Mouse (Mus musculus) forebrain, postnatal 0 days (tissue): ENCODE results near the gene Tbcb. TPM values are rescaled to one million over a fixed set of nuclear protein-coding genes. Genes with fewer than 3 reads are reported as not detected.
"Not testable (repeated sequence)": the region's sequence is repeated elsewhere in the genome, so short reads cannot be mapped to it uniquely, and the experiment has no call there.

ENCODE experiments used
- ATAC-seq: fragments of 200-750 bp; cut with Nextera tagmentation; 2 replicates; pipeline ENCODE4 v1.8.0; 2017; ENCODE audit warnings: mild to moderate bottlenecking, moderate library complexity
- DNase-seq: peaks from one replicate; pipeline ENCODE4 v3.0.0-alpha.2; 2015
- H3K27ac ChIP-seq: fragments of 300-500 bp; sonication (generic); 2 replicates; pipeline ENCODE4 v1.5.1; 2014; ENCODE audit warnings: low read depth, mild to moderate bottlenecking, antibody characterized with exemption, low read length, moderate library complexity, mixed read lengths
- H3K27me3 ChIP-seq: fragments of 300-500 bp; sonication (generic); 2 replicates; pipeline ENCODE4 v1.6.1; 2014; ENCODE audit warnings: mild to moderate bottlenecking, low read length, mixed read lengths; ENCODE audit not compliant: insufficient read depth
- H3K36me3 ChIP-seq: fragments of 300-500 bp; sonication (generic); 2 replicates; pipeline ENCODE4 v1.6.1; 2014; ENCODE audit warnings: mild to moderate bottlenecking, moderate library complexity; ENCODE audit not compliant: insufficient read depth
- H3K4me1 ChIP-seq: fragments of 300-500 bp; sonication (generic); 2 replicates; pipeline ENCODE4 v1.6.1; 2014; ENCODE audit warnings: antibody characterized with exemption; ENCODE audit not compliant: insufficient read depth
- H3K4me2 ChIP-seq: fragments of 300-500 bp; sonication (generic); 2 replicates; pipeline ENCODE4 v1.6.1; 2014; ENCODE audit warnings: low read depth, mild to moderate bottlenecking, moderate library complexity
- H3K4me3 ChIP-seq: fragments of 300-500 bp; sonication (generic); 2 replicates; pipeline ENCODE4 v1.5.1; 2014; ENCODE audit warnings: low read depth, low read length, mixed read lengths
- H3K9ac ChIP-seq: fragments of 300-500 bp; sonication (generic); 2 replicates; pipeline ENCODE4 v1.6.1; 2014; ENCODE audit warnings: mild to moderate bottlenecking
- H3K9me3 ChIP-seq: fragments of 300-500 bp; sonication (generic); 2 replicates; pipeline ENCODE4 v1.6.1; 2016; ENCODE audit warnings: low read length
- CTCF ChIP-seq: sonication (generic); IDR thresholded peaks from 2 replicates; pipeline ENCODE4 v1.5.1; 2016; ENCODE audit warnings: antibody characterized with exemption, control low read depth, low read depth
- WGBS: fragments of 180-500 bp; shearing (Covaris S2); extraction: QIAGEN DNeasy Blood & Tissue Kit; methylation state at CpG from one replicate; pipeline ENCODE4 v1.1.7; 2014; 5-methylcytosine and 5-hydroxymethylcytosine counted together
- polyA plus RNA-seq: library from polyadenylated mRNA; unstranded; fragments of >200 nt; fragmentation: Nextera tagmentation; extraction: Ambion mirVana; gene quantifications from 2 replicates; pipeline ENCODE4 v1.2.1, GENCODE M21; 2015
- total RNA-seq: library from RNA; depleted of rRNA; stranded (reverse); fragments of >200 nt; gene quantifications from 2 replicates; pipeline ENCODE4 v1.2.3, GENCODE M21; 2014; rRNA removed

The Tbcb gene
- total and polyA plus RNA-seq, 2 experiments from 2014 or later: 151 to 475 TPM

GRCm38 (mm10) chr7:30184641-30185348 is 47.3 kb downstream of the Tbcb start:
- ATAC-seq (no peak), DNase-seq (no peak)
- no peak for TF ChIP-seq CTCF
- no peak overlapping the region for H3K27ac ChIP-seq
- H3K9me3 ChIP-seq: no peaks in the 10 kb centered on the region
- H3K9ac ChIP-seq: no peak overlapping the region
- WGBS: 80% methylated on average over 13 of the region's 13 CpGs
- no peaks in the 10 kb centered on the region for H3K27me3 ChIP-seq
- H3K4me2 ChIP-seq: no peak overlapping the region
- H3K4me1 ChIP-seq: no peaks in the 10 kb centered on the region
- no peak overlapping the region for H3K4me3 ChIP-seq
- H3K36me3 ChIP-seq: peaks cover 34% of the 10 kb centered on the region

GRCm38 (mm10) chr7:30183879-30184289 is 48.2 kb downstream of the Tbcb start, which contains the start of gene Cox7a1:
Gene Cox7a1, plus strand, starts transcription at chr7:30184144.
- Histone ChIP-seq H3K9ac (no peak within 1 kb of the TSS), H3K9me3 (no peaks in the 10 kb centered on the region), H3K36me3 (peaks cover 30% of the 10 kb centered on the region), H3K27me3 (no peaks in the 10 kb centered on the region), H3K4me1 (no peaks in the 10 kb centered on the region), H3K4me2 (peak within 1 kb of the TSS; percentile 31; the same call in 1 of the 2 replicates), H3K4me3 (0 out of 2 replicates have a peak within 1 kb of the TSS, but pooled peaks have one; percentile 2), H3K27ac (no peak within 1 kb of the TSS)
- ATAC-seq (peak; percentile 35; the same call in 1 of the 2 replicates), DNase-seq (peak; percentile 44)
- WGBS: 8% methylated on average over 11 of the region's 11 CpGs
- TF ChIP-seq CTCF: no peak

- 60% methylated on average over 7 of the region's 7 CpGs for WGBS
- not testable (repeated sequence) for H3K4me2 ChIP-seq, H3K27ac ChIP-seq, H3K4me1 ChIP-seq, H3K9ac ChIP-seq, H3K4me3 ChIP-seq, DNase-seq, ATAC-seq, H3K27me3 ChIP-seq, H3K9me3 ChIP-seq
- H3K36me3 ChIP-seq: peaks cover 30% of the 10 kb centered on the region
Observed at GRCm38 (mm10) chr7:30183189-30183588, 48.9 kb downstream of the Tbcb start.

- H3K36me3 ChIP-seq: peaks cover 26% of the 10 kb centered on the region
- not testable (repeated sequence) for DNase-seq, ATAC-seq, H3K4me1 ChIP-seq, H3K9me3 ChIP-seq, H3K9ac ChIP-seq, H3K4me2 ChIP-seq, H3K27me3 ChIP-seq, H3K27ac ChIP-seq, H3K4me3 ChIP-seq
- 84% methylated on average over 10 of the region's 10 CpGs for WGBS
Observed at GRCm38 (mm10) chr7:30181929-30182328, 50.1 kb downstream of the Tbcb start.

GRCm38 (mm10) chr7:30181308-30181707 is 50.8 kb downstream of the Tbcb start:
- H3K27ac ChIP-seq: no peak overlapping the region
- DNase-seq: peak; percentile 87
- no peak overlapping the region for H3K4me2 ChIP-seq
- ATAC-seq: peak; percentile 74
- WGBS: 5% methylated on average over 4 of the region's 4 CpGs
- no peak overlapping the region for H3K9ac ChIP-seq
- H3K27me3 ChIP-seq: no peaks in the 10 kb centered on the region
- H3K4me3 ChIP-seq: no peak overlapping the region
- peak; percentile 93 for TF ChIP-seq CTCF
- no peaks in the 10 kb centered on the region for H3K9me3 ChIP-seq
- no peaks in the 10 kb centered on the region for H3K4me1 ChIP-seq
- peaks cover 24% of the 10 kb centered on the region for H3K36me3 ChIP-seq

- no peak for TF ChIP-seq CTCF
- ATAC-seq (no peak), DNase-seq (no peak)
- 87% methylated on average over 11 of the region's 11 CpGs for WGBS
- no peak overlapping the region for H3K9ac ChIP-seq
- no peaks in the 10 kb centered on the region for H3K4me1 ChIP-seq
- no peak overlapping the region for H3K27ac ChIP-seq
- no peak overlapping the region for H3K4me3 ChIP-seq
- H3K27me3 ChIP-seq: no peaks in the 10 kb centered on the region
- no peak overlapping the region for H3K4me2 ChIP-seq
- H3K36me3 ChIP-seq: peaks cover 31% of the 10 kb centered on the region
- no peaks in the 10 kb centered on the region for H3K9me3 ChIP-seq
Observed at GRCm38 (mm10) chr7:30178256-30178655, 53.8 kb downstream of the Tbcb start.

- H3K4me2 ChIP-seq: no peak overlapping the region
- H3K9me3 ChIP-seq: no peaks in the 10 kb centered on the region
- H3K27me3 ChIP-seq: no peaks in the 10 kb centered on the region
- no peak overlapping the region for H3K27ac ChIP-seq
- H3K4me3 ChIP-seq: no peak overlapping the region
- H3K9ac ChIP-seq: no peak overlapping the region
- H3K36me3 ChIP-seq: peaks cover 33% of the 10 kb centered on the region
- H3K4me1 ChIP-seq: no peaks in the 10 kb centered on the region
- 85% methylated on average over 12 of the region's 12 CpGs for WGBS
- no peak for TF ChIP-seq CTCF
- ATAC-seq (no peak), DNase-seq (no peak)
Observed at GRCm38 (mm10) chr7:30176474-30176873, 55.6 kb downstream of the Tbcb start.

Other genes with a start within 250 kb of the Tbcb start
- gene Zfp568, start 248.3 kb downstream of the Tbcb start, total RNA-seq: 5.9 and 7.3 TPM in 2 replicates
- 0.72 and 2.1 TPM in 2 replicates for gene Zfp568, start 248.3 kb downstream of the Tbcb start, polyA plus RNA-seq
- 13.2 and 15.2 TPM in 2 replicates for gene Zfp14, start 180.9 kb downstream of the Tbcb start, total RNA-seq
- gene Zfp14, start 180.9 kb downstream of the Tbcb start, polyA plus RNA-seq: 5.3 and 6.9 TPM in 2 replicates
- 8.0 and 11.0 TPM in 2 replicates for gene Zfp82, start 159.4 kb downstream of the Tbcb start, total RNA-seq
- 5.9 and 7.3 TPM in 2 replicates for gene Zfp82, start 159.4 kb downstream of the Tbcb start, polyA plus RNA-seq
- 1.0 TPM in 1 of 2 replicates, not detected in the other for gene Gm26920, start 141.9 kb downstream of the Tbcb start, total RNA-seq
- gene Gm26920, start 141.9 kb downstream of the Tbcb start, polyA plus RNA-seq: 0.38 and 1.1 TPM in 2 replicates
- gene Zfp566, start 141.7 kb downstream of the Tbcb start, total RNA-seq: 3.6 and 5.0 TPM in 2 replicates
- 15.6 and 19.6 TPM in 2 replicates for gene Zfp566, start 141.7 kb downstream of the Tbcb start, polyA plus RNA-seq
- gene Zfp260, start 137.5 kb downstream of the Tbcb start, total RNA-seq: 69.8 and 81.0 TPM in 2 replicates
- 51.2 and 55.5 TPM in 2 replicates for gene Zfp260, start 137.5 kb downstream of the Tbcb start, polyA plus RNA-seq
- 12.3 and 25.3 TPM in 2 replicates for gene Zfp382, start 110.3 kb downstream of the Tbcb start, total RNA-seq
- 7.8 and 15.5 TPM in 2 replicates for gene Zfp382, start 110.3 kb downstream of the Tbcb start, polyA plus RNA-seq
- gene Zfp146, start 62.5 kb downstream of the Tbcb start, total RNA-seq: 72.9 and 87.3 TPM in 2 replicates
- 6.6 and 8.7 TPM in 2 replicates for gene Zfp146, start 62.5 kb downstream of the Tbcb start, polyA plus RNA-seq
- gene Cox7a1, start 48.1 kb downstream of the Tbcb start, total RNA-seq: 1.4 and 1.9 TPM in 2 replicates
- gene Cox7a1, start 48.1 kb downstream of the Tbcb start, polyA plus RNA-seq: 4.3 and 4.9 TPM in 2 replicates
- gene Capns1, start 33.5 kb downstream of the Tbcb start, total RNA-seq: 162 and 176 TPM in 2 replicates
- 59.3 and 65.9 TPM in 2 replicates for gene Capns1, start 33.5 kb downstream of the Tbcb start, polyA plus RNA-seq
- gene Polr2i, start 324 bp downstream of the Tbcb start, total RNA-seq: 71.0 and 80.9 TPM in 2 replicates
- 186 and 247 TPM in 2 replicates for gene Polr2i, start 324 bp downstream of the Tbcb start, polyA plus RNA-seq
- not detected in 2 replicates for gene Ovol3, start 3.5 kb upstream of the Tbcb start, total RNA-seq
- not detected in 2 replicates for gene Ovol3, start 3.5 kb upstream of the Tbcb start, polyA plus RNA-seq
- gene Thap8, start 47.8 kb upstream of the Tbcb start, total RNA-seq: 0.52 TPM in 1 of 2 replicates, not detected in the other
- gene Thap8, start 47.8 kb upstream of the Tbcb start, polyA plus RNA-seq: 0.45 TPM in 2 replicates
- 2.0 and 3.2 TPM in 2 replicates for gene Wdr62, start 48.1 kb upstream of the Tbcb start, total RNA-seq
- gene Wdr62, start 48.1 kb upstream of the Tbcb start, polyA plus RNA-seq: 2.7 and 2.9 TPM in 2 replicates
- 105 and 108 TPM in 2 replicates for gene Clip3, start 59.5 kb upstream of the Tbcb start, total RNA-seq
- gene Clip3, start 59.5 kb upstream of the Tbcb start, polyA plus RNA-seq: 178 and 186 TPM in 2 replicates
- 70.5 and 74.1 TPM in 2 replicates for gene Alkbh6, start 76.4 kb upstream of the Tbcb start, total RNA-seq
- 117 and 127 TPM in 2 replicates for gene Alkbh6, start 76.4 kb upstream of the Tbcb start, polyA plus RNA-seq
- gene Syne4, start 82.5 kb upstream of the Tbcb start, total RNA-seq: 5.2 and 6.5 TPM in 2 replicates
- 1.8 and 4.5 TPM in 2 replicates for gene Syne4, start 82.5 kb upstream of the Tbcb start, polyA plus RNA-seq
- gene E130208F15Rik, start 89.5 kb upstream of the Tbcb start, total RNA-seq: 0.52 TPM in 1 of 2 replicates, not detected in the other
- 0.31 TPM in 1 of 2 replicates, not detected in the other for gene E130208F15Rik, start 89.5 kb upstream of the Tbcb start, polyA plus RNA-seq
- gene Sdhaf1, start 91.6 kb upstream of the Tbcb start, total RNA-seq: 9.8 and 14.6 TPM in 2 replicates
- 18.4 and 20.7 TPM in 2 replicates for gene Sdhaf1, start 91.6 kb upstream of the Tbcb start, polyA plus RNA-seq
- 25.2 and 28.0 TPM in 2 replicates for gene Lrfn3, start 130.5 kb upstream of the Tbcb start, total RNA-seq
- gene Lrfn3, start 130.5 kb upstream of the Tbcb start, polyA plus RNA-seq: 16.4 and 20.3 TPM in 2 replicates
- gene Tyrobp, start 181.5 kb upstream of the Tbcb start, total RNA-seq: 14.5 and 25.6 TPM in 2 replicates
- gene Tyrobp, start 181.5 kb upstream of the Tbcb start, polyA plus RNA-seq: 44.2 and 52.5 TPM in 2 replicates
- gene Hcst, start 187.6 kb upstream of the Tbcb start, total RNA-seq: 1.1 TPM in 1 of 2 replicates, not detected in the other
- gene Hcst, start 187.6 kb upstream of the Tbcb start, polyA plus RNA-seq: 0.41 and 0.87 TPM in 2 replicates
- gene Nfkbid, start 189.5 kb upstream of the Tbcb start, total RNA-seq: 1.6 and 3.4 TPM in 2 replicates
- 1.1 and 1.7 TPM in 2 replicates for gene Nfkbid, start 189.5 kb upstream of the Tbcb start, polyA plus RNA-seq
- 705 and 834 TPM in 2 replicates for gene Aplp1, start 213.3 kb upstream of the Tbcb start, total RNA-seq
- gene Aplp1, start 213.3 kb upstream of the Tbcb start, polyA plus RNA-seq: 863 and 867 TPM in 2 replicates
- gene Kirrel2, start 225.4 kb upstream of the Tbcb start, total RNA-seq: 0.46 and 2.1 TPM in 2 replicates
- 0.07 and 0.11 TPM in 2 replicates for gene Kirrel2, start 225.4 kb upstream of the Tbcb start, polyA plus RNA-seq
- 0.08 TPM in 1 of 2 replicates, not detected in the other for gene Nphs1, start 226.0 kb upstream of the Tbcb start, total RNA-seq
- gene Nphs1, start 226.0 kb upstream of the Tbcb start, polyA plus RNA-seq: 0.06 and 0.09 TPM in 2 replicates